Mouse (Mus musculus) ZHBTc4 (cell line): ENCODE measurements at regions not wholly inside any gene's neighbourhood (a gene's known extent, or its start where the extent isn't known, plus 50 kb on each side); places are given as distances from the start of the nearest gene placed in this dataset.

Source experiments
- DNase-seq: peaks from one replicate; pipeline ENCODE4 v3.0.0-alpha.2; 2011; ENCODE audit warnings: low read depth, low spot score

- peak; percentile 10 for DNase-seq
Measured at GRCm38 (mm10) chr7:70834787-70835461, 468.4 kb upstream of the Nr2f2 start.

DNA sequence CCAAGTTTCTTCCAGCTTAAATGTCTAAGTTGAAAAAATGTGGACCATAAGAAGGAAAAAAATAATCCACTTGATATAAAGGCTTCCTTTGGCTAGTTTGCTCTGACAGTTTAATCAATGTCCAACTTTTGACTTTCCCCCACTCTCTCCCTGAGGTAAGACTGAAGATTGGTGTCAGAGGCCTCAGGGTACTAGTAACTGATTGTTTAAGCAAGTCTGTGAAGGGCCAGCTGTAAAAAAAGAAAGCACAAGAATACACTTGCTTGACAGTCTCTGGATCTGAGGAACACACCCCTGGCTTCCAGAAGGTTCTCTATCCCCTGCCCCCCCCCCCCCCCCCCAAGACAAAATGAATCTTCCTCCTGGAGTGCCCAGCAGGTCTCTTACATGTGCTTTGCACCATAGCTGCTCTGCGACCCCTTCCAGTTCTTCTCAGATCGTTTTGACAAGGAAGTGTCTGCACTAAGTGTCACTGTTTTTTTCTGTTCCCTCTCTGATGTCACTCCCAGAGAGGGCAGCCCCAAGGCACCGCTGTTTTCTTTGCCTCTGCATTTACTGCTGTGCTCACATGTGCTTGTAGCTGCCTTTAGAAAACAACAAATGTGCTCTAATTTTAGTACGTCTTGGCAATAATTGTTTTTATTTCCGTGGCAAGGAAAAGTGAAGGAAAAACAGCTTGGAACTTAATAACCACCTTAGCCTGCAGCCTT lies 462.1 kb upstream of the Nr2f2 start:
- DNase-seq = no peak

DNA sequence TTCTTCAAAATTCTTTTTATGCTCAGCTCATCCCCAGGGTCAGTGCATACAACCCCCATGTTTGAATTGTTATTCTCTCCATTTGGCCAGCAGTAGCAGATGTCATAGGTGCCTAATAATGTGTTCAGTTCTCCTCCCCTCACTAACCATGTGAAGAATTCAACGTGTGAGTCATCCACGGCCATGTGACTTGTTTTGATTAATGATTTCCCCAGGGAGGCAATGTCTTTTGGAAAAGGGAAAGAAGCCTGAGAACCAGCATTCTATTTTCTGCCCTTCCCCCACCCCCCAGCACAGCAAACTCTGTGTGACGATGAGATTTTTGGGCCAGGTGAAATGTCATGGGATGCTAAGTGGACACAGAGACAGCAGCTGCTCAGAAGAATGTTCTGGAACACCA lies 459.5 kb upstream of the Nr2f2 start:
- DNase-seq = no peak

DNA sequence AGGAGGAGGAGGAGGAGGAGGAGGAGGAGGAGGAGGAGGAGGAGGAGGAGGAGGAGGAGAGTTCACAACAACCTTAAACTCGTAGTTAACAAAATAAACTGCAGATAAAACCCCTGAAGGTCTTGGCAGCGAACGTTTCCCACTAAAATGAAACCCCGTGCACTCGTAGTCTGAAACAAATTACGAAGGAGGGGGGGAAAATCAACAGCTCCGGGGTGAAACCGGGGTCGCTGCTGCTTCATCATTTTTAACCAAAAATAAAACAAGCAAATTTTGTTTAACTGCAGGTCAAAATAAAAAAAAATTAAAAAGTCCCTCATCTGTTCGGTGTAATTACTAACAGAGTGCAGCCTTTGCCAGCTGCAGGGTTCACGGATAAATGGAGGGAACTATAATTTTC lies 456.5 kb upstream of the Nr2f2 start:
- no peak for DNase-seq

DNA sequence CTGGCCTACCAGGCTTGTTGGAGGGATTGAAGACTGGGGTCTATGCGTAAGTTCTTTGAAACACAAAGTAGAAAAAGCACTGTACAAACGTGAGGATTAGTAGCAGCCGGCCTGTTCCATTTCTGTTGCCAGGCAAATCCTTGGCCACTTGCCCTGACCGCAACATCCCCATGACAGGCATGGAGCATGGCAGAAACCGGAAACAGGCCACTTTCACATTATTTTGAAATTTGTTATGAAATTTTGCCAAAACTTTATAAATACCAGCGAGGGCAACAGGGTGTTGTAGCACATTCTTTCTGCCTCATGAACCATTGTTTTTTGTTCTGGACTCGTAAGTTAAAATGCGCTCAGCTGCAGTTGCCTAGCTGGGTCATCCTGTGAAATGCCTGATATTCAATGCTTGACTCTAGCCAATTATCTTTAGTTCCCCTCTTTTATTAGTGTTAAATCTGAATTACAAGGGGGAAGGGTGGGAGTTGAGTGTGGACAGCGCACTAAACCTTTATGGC lies 455.8 kb upstream of the Nr2f2 start:
- no peak for DNase-seq

GRCm38 (mm10) chr7:70821861-70822260 lies 455.3 kb upstream of the Nr2f2 start:
- no peak for DNase-seq

DNA sequence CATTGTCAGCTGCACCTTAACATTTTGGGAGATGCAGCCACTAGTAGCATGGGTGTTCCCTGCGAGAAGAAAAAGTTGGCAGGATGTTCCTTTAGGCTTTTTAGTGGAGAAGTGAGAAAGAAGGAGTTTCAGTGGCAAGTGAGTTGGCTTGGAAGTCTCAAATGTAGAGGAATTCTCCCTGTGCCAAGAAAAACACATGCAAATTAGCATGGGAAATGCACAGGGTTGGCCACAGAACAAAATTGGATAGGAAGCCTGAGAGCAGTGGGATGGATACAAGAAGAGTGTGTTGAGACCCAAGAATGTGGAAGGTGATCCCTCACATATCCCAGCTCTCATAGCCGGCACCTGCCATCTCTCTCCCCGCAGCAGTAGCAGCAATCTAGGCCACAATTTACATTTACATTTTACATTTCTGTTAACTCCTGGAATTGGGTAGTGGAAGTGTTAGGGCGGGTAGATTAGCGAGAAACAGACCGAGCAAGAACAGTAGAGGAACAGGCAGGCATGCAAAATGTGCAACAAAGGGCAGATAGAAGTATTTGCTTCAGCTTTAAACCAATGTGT lies 450.9 kb upstream of the Nr2f2 start:
- no peak for DNase-seq

DNA sequence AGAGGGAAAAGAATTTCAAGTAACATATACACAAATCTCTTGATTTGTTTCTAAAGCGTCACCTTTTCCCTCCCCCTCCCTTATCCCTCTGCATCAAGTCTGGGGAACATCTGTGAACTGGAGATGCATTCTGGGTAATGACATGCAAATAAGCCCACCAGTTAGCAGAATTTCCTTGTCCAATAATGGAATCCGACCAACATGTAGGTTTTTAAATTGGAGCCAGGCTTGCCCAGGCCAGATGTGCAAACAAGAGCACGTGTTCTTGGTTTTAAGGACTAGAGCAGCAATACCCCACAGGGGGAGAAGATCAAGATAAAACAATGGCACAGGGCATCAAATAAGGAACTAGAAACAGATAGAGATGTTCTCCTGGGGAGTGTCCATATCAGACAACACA lies 447.9 kb upstream of the Nr2f2 start:
- DNase-seq = no peak

GRCm38 (mm10) chr7:70813101-70813500 lies 446.6 kb upstream of the Nr2f2 start:
- no peak for DNase-seq

- no peak for DNase-seq
Measured at GRCm38 (mm10) chr7:70810411-70811090, 444.0 kb upstream of the Nr2f2 start.

- no peak for DNase-seq
Measured at GRCm38 (mm10) chr7:70804281-70804680, 437.7 kb upstream of the Nr2f2 start.

GRCm38 (mm10) chr7:70799976-70800375 lies 433.4 kb upstream of the Nr2f2 start:
- DNase-seq = no peak

DNA sequence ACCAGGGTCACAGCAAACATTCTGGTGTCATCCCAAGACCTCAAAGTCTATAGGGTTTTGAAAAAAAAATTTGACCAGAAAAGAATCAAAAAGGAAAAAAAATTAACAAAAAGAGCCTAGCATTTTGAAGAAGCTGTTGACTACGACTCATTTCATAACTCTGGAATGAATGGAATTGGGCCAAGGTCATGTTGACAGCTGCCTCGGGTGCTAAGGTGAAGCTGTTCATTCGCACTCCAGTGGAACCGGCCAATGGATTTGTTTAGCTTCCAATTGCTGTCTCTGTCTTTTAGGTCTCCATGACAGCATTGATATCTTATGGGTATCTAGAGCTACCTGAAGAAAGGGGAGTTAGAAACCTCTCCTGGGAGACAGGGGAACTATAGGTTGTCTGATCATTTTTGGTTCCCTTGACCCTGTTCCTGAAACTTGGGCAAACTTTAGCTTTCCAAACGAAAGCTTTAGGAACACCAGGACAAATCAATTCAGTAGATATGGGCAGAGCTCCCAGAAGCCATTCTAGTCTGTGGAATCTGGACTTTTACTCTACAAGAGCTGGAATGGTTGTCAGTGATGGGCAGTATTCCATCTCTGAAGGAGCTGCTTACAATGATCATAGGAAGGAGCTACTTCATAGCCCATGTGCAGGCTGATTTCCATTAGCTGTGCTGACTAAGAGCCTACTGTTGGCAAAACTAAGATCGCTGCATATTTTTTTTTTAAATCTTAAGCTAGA lies 432.7 kb upstream of the Nr2f2 start:
- no peak for DNase-seq

DNA sequence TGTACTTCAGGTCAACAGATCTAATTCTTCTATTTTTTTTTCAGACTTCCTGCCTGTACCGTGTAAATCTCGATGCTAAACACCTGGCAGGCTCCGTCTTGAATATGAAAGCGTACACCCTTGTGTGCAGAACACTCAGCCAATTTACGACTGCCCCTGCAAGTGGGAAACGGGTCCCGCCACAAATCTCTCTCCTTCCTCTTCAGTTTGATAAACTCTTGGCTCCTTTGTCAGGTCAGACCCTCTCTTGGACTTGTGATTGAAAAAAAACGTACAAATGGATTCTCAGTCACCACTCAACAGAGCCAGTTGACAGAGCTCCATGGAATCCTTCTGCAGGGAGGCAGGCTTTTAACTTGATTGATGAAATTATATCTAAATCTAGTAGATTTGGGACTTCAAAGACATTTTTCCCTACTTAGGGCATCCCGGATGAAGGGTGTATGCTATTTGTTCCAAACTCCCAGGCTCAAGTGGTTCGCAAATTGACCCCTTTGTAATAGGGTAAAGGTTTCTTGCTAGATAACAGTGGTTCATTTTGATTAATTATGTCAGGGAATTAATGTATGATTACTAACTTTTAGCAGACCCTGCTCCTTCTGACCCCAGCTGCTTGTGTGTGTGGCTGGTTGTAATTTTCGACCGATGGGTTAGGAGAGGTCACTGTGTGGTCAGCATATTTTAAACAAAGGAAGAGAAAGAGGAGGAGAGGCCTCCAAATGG lies 429.7 kb upstream of the Nr2f2 start:
- DNase-seq = no peak

DNA sequence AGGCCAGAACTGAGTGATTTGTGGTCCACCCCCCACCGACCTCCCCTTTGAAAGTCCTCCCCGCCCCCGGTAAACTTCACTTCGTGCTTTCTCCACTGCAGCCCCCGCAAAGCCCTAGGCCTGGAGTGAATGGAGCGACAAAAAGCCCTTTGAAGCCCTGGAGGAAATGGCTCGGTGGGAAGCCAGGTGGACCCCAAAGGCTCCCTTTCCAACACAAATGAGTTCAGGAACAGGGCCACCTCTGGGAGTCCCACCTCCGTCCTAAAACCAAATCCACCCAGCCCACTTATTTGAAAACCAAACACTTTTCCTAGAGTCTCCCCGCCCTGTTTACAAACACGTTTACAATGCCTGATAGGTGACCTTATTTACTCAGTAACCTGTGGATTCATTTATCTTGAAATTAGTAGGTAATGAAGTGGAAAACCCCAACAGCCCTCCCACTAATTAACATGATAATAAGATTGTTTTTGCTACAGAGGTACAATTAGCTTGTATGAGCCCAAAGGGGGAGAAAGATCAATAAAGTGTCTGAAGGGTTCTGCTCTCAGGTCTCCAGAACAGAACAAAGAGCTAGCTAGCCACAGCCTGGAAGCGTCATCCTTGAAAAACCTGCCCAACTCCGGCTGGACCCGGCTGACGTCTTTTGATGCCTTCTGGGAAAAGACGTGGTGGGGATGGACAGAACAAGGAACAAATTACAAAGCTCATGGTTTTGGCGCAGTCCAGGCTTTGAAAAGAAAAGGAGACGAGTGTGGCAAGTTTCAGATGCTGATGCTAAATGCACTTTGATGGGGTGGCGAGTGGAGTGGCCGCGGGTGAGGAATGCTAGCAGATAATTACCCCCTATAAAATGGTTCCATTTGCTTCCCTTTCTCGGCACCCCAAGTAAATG lies 422.6 kb upstream of the Nr2f2 start:
- peak; percentile 95 for DNase-seq

GRCm38 (mm10) chr7:70787966-70788365 lies 421.4 kb upstream of the Nr2f2 start:
- no peak for DNase-seq

DNA sequence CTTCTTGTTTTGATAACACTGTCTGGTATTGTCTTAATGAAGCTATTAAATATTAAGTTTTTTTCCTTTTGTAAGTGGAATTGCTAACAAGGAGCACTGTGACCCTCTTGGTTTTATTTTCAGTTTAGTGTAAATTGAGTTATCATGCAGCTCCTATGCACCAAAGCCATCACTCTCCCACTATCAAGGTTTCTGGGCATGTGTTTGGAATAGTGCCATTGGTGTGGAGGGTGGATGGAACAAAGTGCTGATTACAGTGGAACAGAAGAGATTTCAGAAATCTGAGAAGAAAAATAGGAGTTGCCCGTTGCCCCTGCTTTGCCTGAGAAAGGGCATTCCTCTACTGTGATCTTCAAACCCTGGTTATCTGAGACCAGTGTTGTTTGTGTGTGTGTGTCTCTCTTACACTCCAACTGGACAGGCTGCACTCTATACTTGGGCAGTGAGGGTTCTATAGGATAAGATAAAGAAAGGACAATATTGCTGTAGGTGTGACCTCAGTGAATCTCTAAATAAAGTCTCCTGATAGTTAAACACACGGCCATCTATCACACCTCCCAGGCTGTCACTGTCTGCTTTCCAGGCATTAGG lies 414.3 kb upstream of the Nr2f2 start:
- DNase-seq = no peak

- peak; percentile 58 for DNase-seq
Measured at GRCm38 (mm10) chr7:70777763-70778162, 411.2 kb upstream of the Nr2f2 start.

GRCm38 (mm10) chr7:70769655-70770054 lies 403.1 kb upstream of the Nr2f2 start:
- DNase-seq = no peak

DNA sequence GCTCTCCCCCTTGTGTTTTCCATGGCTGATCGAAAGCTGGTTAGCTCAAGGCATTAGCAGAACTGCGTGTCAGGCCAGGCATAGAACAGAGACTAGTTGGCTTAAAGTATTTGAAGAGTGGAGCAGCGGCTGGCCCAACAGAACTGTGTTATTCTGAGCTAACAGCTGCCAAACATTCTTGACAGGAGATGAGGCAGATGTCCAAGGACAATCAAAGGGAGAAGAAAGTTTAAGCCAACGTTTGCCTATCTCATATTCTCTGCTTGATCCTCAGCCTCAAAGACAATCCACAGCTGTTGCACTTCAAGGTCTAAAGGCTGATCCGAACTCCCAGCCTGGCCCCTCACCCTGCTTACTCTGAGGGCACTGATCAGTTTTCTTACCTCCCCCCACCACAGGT lies 401.2 kb upstream of the Nr2f2 start:
- DNase-seq = no peak
